Mouse (Mus musculus): Measurements from ENCODE around the gene Ncor2. TPM values are rescaled to one million over a fixed set of nuclear protein-coding genes. Genes with fewer than 3 reads are reported as not detected.

Gene Ncor2
- total RNA-seq (2023; ENCODE audit: inconsistent age), result 138 to 161 TPM (median 159 TPM) in 4 replicates

DNA sequence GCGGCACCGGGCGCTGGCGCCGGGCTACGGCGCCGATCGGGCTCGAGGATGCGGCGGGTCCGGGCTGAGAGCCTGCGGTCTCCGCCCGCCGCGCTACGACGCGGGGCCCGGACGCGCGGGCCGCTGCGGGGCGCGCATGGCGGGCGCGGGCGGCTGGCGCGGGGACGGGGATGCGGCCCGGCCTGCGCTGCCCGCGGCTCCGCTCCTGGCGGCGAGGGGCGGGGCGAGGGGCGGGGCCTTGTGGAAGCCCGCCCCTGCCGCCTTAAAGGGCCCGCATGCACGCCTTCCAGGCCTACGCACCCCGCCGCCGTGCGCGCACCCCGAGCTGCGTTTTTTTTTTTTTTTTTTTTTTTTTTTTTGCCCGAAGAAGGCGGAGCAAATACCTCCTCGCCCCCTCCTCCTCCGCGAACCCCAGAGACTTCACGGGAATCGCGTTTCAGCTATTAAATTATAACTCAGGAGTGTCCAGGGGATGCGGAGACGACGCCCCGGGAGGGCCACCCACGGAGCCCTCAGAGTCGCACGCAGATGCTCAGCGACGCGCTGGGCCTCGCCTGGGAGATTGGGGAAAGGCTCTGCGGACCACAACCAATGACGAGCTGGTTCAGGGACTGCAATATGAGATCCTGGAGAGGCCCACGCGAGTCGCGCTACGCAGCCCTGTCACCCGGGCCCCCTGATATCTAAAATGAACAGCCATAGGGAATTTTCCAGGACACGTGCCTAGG lies at the start of gene Ncor2:
Gene Ncor2, minus strand, starts transcription at position 213 of the 728 bp plus-strand sequence.

DNA sequence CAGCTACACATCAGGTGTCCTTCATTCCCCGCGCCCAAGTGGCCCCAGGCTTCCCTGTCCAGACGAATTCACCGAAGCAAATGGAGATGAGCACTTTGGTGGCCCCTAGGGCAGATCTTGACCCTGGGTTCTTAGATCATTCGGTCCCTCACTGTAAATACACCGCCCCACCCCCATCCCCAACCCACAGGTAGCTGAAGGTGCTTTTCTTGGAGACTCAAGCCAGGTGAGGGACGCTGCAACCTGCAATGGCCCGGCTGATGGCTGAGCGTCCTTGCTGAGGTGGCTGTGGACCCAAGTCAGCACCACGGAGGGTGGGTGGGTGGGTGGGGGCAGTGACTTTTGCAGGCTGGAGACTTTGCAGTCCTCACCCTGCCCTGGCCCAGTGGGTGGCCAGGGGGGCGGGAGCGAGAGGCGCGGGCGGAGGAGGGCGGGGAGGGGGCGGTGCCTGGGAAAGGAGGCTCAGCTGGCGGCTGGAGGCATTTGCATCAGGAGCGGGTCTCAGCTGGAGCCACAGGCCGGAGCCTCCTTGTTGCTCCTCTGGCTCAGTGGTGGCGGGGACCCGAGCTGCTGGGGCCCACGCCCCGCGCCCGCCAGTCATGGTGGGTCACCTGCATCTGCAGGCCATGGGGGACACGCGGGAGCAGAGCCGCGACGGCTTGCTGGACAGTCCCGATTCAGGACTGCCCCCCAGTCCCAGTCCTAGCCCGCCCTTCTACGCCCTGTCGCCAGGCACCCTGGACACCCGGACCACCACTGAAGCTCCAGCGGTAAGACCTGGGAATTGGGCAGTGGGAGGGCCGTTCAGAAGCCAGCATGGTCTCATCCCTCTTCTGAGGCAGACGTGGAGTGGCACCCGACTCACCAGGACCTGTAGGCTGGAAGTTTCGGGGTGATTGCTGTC lies 175.8 kb downstream of the Ncor2 start, which contains the start of gene Rflna:
Gene Rflna, plus strand, starts transcription at position 253 of the 904 bp plus-strand sequence.

Other genes with a start within 250 kb of the Ncor2 start
- not detected in 4 replicates for gene Rflna, start 176.0 kb downstream of the Ncor2 start, total RNA-seq (2023; ENCODE audit: inconsistent age)
- gene Scarb1, start 161.9 kb upstream of the Ncor2 start, total RNA-seq (2023; ENCODE audit: inconsistent age), result 9.7 to 13.9 TPM (median 13.7 TPM) in 4 replicates
- 0.72 to 1.4 TPM (median 0.96 TPM) in 3 of 4 replicates, not detected in the other for gene Gm10382, start 210.1 kb upstream of the Ncor2 start, total RNA-seq (2023; ENCODE audit: inconsistent age)
- gene Ubc, start 211.0 kb upstream of the Ncor2 start, total RNA-seq (2023; ENCODE audit: inconsistent age), result 1,947 to 2,109 TPM (median 1,979 TPM) in 4 replicates